Comparison of ENCODE assay signal across 17 mouse cellular contexts in genomic region chr7:101166568-101166967, GRCm38 (mm10).
A peak's percentile ranks its signal among the peaks of the same experiment; 100 is the strongest.
DNase-seq lines count a peak whose midpoint lies in the region; ATAC-seq and TF ChIP-seq lines count a peak whose summit lies in the region.
"Had no signal": no experiment of that assay in that cellular context is flagged by ENCODE, and none has a peak within 500 bp of the region (broad histone marks: within the 10 kb centered on the region; RNA-seq: fewer than 3 reads in every experiment).

No protein-coding gene starts in this region.

- no peaks in the 10 kb centered on the region for H3K36me3 ChIP-seq in kidney, embryonic 15.5 days
- H3K36me3 ChIP-seq in kidney, embryonic 14.5 days (ENCODE audit: control insufficient read depth, insufficient read depth, low read length) = no peaks in the 10 kb centered on the region
- H3K36me3 ChIP-seq in CH12.LX (replicated peaks in 1 of 2; ENCODE audit: control insufficient read depth in 1 of 2, insufficient read depth in 1 of 2, low read length in 1 of 2) (peaks cover 6 to 24% of the 10 kb centered on the region in 2 experiments), ES-E14 (ENCODE audit: control insufficient read depth, insufficient read depth, low read length, poor library complexity, severe bottlenecking) (no peaks in the 10 kb centered on the region)
- H3K36me3 ChIP-seq in intestine, embryonic 15.5 days = no peaks in the 10 kb centered on the region
- H3K36me3 ChIP-seq: embryonic facial prominence, embryonic 13.5 days had no signal

- DNase-seq in CH12.LX (ENCODE audit: extremely low read depth) (no peak), ES-E14 (ENCODE audit: low read depth, low spot score) (peak; percentile 21)
- no peak for DNase-seq in left cerebral cortex, postnatal 36 days (ENCODE audit: low spot score in 2 of 2)
- no peak for DNase-seq in heart, adult 9 months (ENCODE audit: low spot score in 2 of 2)
- DNase-seq: adrenal gland, postnatal 10 days; cerebellum, adult 11-12 months; cerebellum, postnatal 36 days; gastrocnemius, postnatal 10 days; heart, adult 2 months; kidney, postnatal 4 days; lung, postnatal 10 days; thymus, postnatal 25 days had no signal

- peak; percentile 46; the same call in 1 of the 2 replicates for ATAC-seq in kidney, embryonic 15.5 days (replicated peaks; ENCODE audit: low FRiP score)
- no peak for ATAC-seq in kidney, embryonic 14.5 days (ENCODE audit: low FRiP score, low TSS enrichment)
- ATAC-seq in intestine, embryonic 15.5 days = peak; percentile 63; the same call in 1 of the 2 replicates
- ATAC-seq: inflammation-experienced regulatory T-cells, adult 6 months had no signal

- H3K4me3 ChIP-seq in kidney, embryonic 15.5 days (replicated peaks) = no peak overlapping the region
- H3K4me3 ChIP-seq in kidney, embryonic 14.5 days (ENCODE audit: low read length) = no peak overlapping the region
- H3K4me3 ChIP-seq in CH12.LX (replicated peaks in 1 of 3; ENCODE audit: low read depth in 2 of 3, low read length in 2 of 3, poor library complexity in 1 of 3) (no peak overlapping the region), ES-E14 (ENCODE audit: insufficient read depth in 1 of 2, low read depth in 1 of 2, low read length in 2 of 2, poor library complexity in 1 of 2, severe bottlenecking in 1 of 2) (no peak overlapping the region)
- no peak overlapping the region for H3K4me3 ChIP-seq in intestine, embryonic 15.5 days (replicated peaks)
- H3K4me3 ChIP-seq: embryonic facial prominence, embryonic 13.5 days; heart, adult 2 months had no signal

- H3K27ac ChIP-seq in kidney, embryonic 15.5 days = no peak overlapping the region
- no peak overlapping the region for H3K27ac ChIP-seq in kidney, embryonic 14.5 days (ENCODE audit: low read depth, low read length)
- 0 out of 2 replicates have a peak overlapping the region, but pooled peaks have one; percentile 2 for H3K27ac ChIP-seq in CH12.LX (ENCODE audit: insufficient read depth, low read depth)
- 0 out of 2 replicates have a peak overlapping the region, but pooled peaks have one; percentile 22 for H3K27ac ChIP-seq in ES-E14 (ENCODE audit: insufficient read depth, low read depth, low read length, poor library complexity, severe bottlenecking)
- no peak overlapping the region for H3K27ac ChIP-seq in intestine, embryonic 15.5 days
- H3K27ac ChIP-seq: embryonic facial prominence, embryonic 13.5 days; heart, adult 2 months had no signal

- dilution Hi-C loops in CH12.LX (cut with MboI; ENCODE audit: extremely low pct_ligation_motif_present, extremely low pct_unique_long_range_greater_than_20kb, low sequenced_read_pairs) = no loop called here

- no peak overlapping the region for H3K4me2 ChIP-seq in kidney, embryonic 15.5 days
- H3K4me2 ChIP-seq in kidney, embryonic 14.5 days (replicated peaks; ENCODE audit: low read depth, low read length) = no peak overlapping the region
- H3K4me2 ChIP-seq in CH12.LX (ENCODE audit: insufficient read depth, low read depth, poor library complexity, severe bottlenecking) = no peak overlapping the region
- H3K4me2 ChIP-seq in intestine, embryonic 15.5 days (replicated peaks) = no peak overlapping the region
- H3K4me2 ChIP-seq: embryonic facial prominence, embryonic 13.5 days had no signal

- no peak for TF ChIP-seq EP300 in CH12.LX (IDR thresholded peaks at IDR 0.05; ENCODE audit: low read length)

- H3K9me3 ChIP-seq in kidney, embryonic 15.5 days (replicated peaks) = no peaks in the 10 kb centered on the region
- H3K9me3 ChIP-seq in kidney, embryonic 14.5 days (ENCODE audit: control insufficient read depth, low read length) = no peaks in the 10 kb centered on the region
- no peaks in the 10 kb centered on the region for H3K9me3 ChIP-seq in CH12.LX (replicated peaks; ENCODE audit: low read length)
- no peaks in the 10 kb centered on the region for H3K9me3 ChIP-seq in ES-E14 (ENCODE audit: control insufficient read depth, insufficient read depth, low read depth, low read length)
- no peaks in the 10 kb centered on the region for H3K9me3 ChIP-seq in intestine, embryonic 15.5 days
- H3K9me3 ChIP-seq: embryonic facial prominence, embryonic 13.5 days had no signal

- intact Hi-C loops in left cerebral cortex, postnatal 36 days (cut with DNase I) = no loop called here

- WGBS in kidney, embryonic 15.5 days = 39% methylated on average over 2 of the region's 2 CpGs
- WGBS in kidney, embryonic 14.5 days = 32% methylated on average over 2 of the region's 2 CpGs
- 43% methylated on average over 2 of the region's 2 CpGs for WGBS in intestine, embryonic 15.5 days

- peaks cover 4% of the 10 kb centered on the region; the same call in 1 of the 2 replicates for H3K4me1 ChIP-seq in kidney, embryonic 15.5 days
- H3K4me1 ChIP-seq in kidney, embryonic 14.5 days (ENCODE audit: control insufficient read depth, insufficient read depth, low read length) = no peaks in the 10 kb centered on the region
- H3K4me1 ChIP-seq in CH12.LX (ENCODE audit: control insufficient read depth in 1 of 2, insufficient read depth in 2 of 2) (peaks cover 4 to 53% of the 10 kb centered on the region in 2 experiments), ES-E14 (ENCODE audit: control insufficient read depth in 2 of 2, insufficient read depth in 2 of 2, low read length in 2 of 2, poor library complexity in 1 of 2) (peaks cover 0 to 7% of the 10 kb centered on the region in 2 experiments; a peak in 2 of 4 replicates)
- H3K4me1 ChIP-seq in intestine, embryonic 15.5 days (replicated peaks) = 0 out of 2 replicates have a peak, but pooled peaks cover 9% of the 10 kb centered on the region
- H3K4me1 ChIP-seq: embryonic facial prominence, embryonic 13.5 days had no signal

- H3K27me3 ChIP-seq in kidney, embryonic 15.5 days = no peaks in the 10 kb centered on the region
- no peaks in the 10 kb centered on the region for H3K27me3 ChIP-seq in kidney, embryonic 14.5 days (ENCODE audit: control insufficient read depth, insufficient read depth, low read length)
- H3K27me3 ChIP-seq in CH12.LX (replicated peaks) = no peaks in the 10 kb centered on the region
- no peaks in the 10 kb centered on the region for H3K27me3 ChIP-seq in intestine, embryonic 15.5 days (replicated peaks)
- H3K27me3 ChIP-seq: embryonic facial prominence, embryonic 13.5 days had no signal

- TF ChIP-seq CTCF in CH12.LX (conservative IDR thresholded peaks at IDR 0.05 in 1 of 2, IDR thresholded peaks at IDR 0.05 in 1 of 2; ENCODE audit: low read depth in 2 of 2, low read length in 2 of 2) = no peak

- TF ChIP-seq RAD21 in CH12.LX (IDR thresholded peaks at IDR 0.05; ENCODE audit: low read depth, low read length) = no peak

- TF ChIP-seq POLR2A in CH12.LX (IDR thresholded peaks at IDR 0.05; ENCODE audit: low read depth, low read length) = no peak

- H3K9ac ChIP-seq in kidney, embryonic 15.5 days = no peak overlapping the region
- H3K9ac ChIP-seq in kidney, embryonic 14.5 days (ENCODE audit: low read depth, low read length) = no peak overlapping the region
- no peak overlapping the region for H3K9ac ChIP-seq in CH12.LX (ENCODE audit: insufficient read depth, low read depth)
- H3K9ac ChIP-seq in ES-E14 (ENCODE audit: insufficient read depth, low read depth, low read length, poor library complexity, severe bottlenecking) = no peak overlapping the region
- H3K9ac ChIP-seq in intestine, embryonic 15.5 days = no peak overlapping the region
- H3K9ac ChIP-seq: embryonic facial prominence, embryonic 13.5 days had no signal

- in situ Hi-C loops in CH12.LX (cut with MboI; ENCODE audit: low pct_ligation_motif_present, low pct_unique_long_range_greater_than_20kb, low sequenced_read_pairs) = no loop called here
- in situ Hi-C loops in ES-E14 (cut with MboI; ENCODE audit: low sequenced_read_pairs in 2 of 2, unreplicated experiment in 2 of 2) = no loop called here

- H3K79me2 ChIP-seq in CH12.LX (replicated peaks; ENCODE audit: control insufficient read depth, extremely low read depth, insufficient read depth, poor library complexity, severe bottlenecking) = peaks cover 32% of the 10 kb centered on the region

TF ChIP-seq in CH12.LX, 34 proteins besides CTCF, POLR2A, EP300 and RAD21:
- TF ChIP-seq USF1 (IDR thresholded peaks at IDR 0.05; ENCODE audit: low read depth, low read length) = no peak
- no peak for TF ChIP-seq GABPA (IDR thresholded peaks at IDR 0.05; ENCODE audit: insufficient replicate concordance, low read depth, low read length)
- no peak for TF ChIP-seq MAZ (IDR thresholded peaks at IDR 0.05; ENCODE audit: low read depth, low read length)
- no peak for TF ChIP-seq ZKSCAN1 (IDR thresholded peaks at IDR 0.05; ENCODE audit: borderline replicate concordance, low read depth, low read length)
- TF ChIP-seq SIN3A (IDR thresholded peaks at IDR 0.05; ENCODE audit: low read length) = no peak
- TF ChIP-seq IRF4 (IDR thresholded peaks at IDR 0.05; ENCODE audit: low read depth, low read length) = no peak

TF ChIP-seq in ES-E14, 5 proteins besides CTCF, POLR2A, EP300 and RAD21:
- no peak for TF ChIP-seq HCFC1 (IDR thresholded peaks at IDR 0.05; ENCODE audit: borderline replicate concordance, insufficient read depth, low read length)
- TF ChIP-seq ZNF384 (IDR thresholded peaks at IDR 0.05; ENCODE audit: low read depth, low read length) = no peak
- TF ChIP-seq ZC3H11A (IDR thresholded peaks at IDR 0.05; ENCODE audit: borderline replicate concordance, low read depth, low read length) = no peak
- no peak for TF ChIP-seq CHD2 (IDR thresholded peaks at IDR 0.05; ENCODE audit: low read depth, low read length)
- no peak for TF ChIP-seq MAFK (IDR thresholded peaks at IDR 0.05; ENCODE audit: insufficient read depth, low read depth, low read length)

Comparison
In these comparisons a context has a peak if more than half of its experiments do, and no peak if none do; other contexts are left out.
1. H3K27ac ChIP-seq: peak in CH12.LX (single experiment) and ES-E14 (single experiment); none in kidney, embryonic 15.5 days (single experiment), kidney, embryonic 14.5 days (single experiment) and intestine, embryonic 15.5 days (single experiment).